Comparison of ENCODE assay signal across 15 mouse cellular contexts in genomic region chr5:86303877-86304276, GRCm38 (mm10). TPM values are rescaled to one million over a fixed set of nuclear protein-coding genes. Genes with fewer than 3 reads are reported as not detected.
A peak's percentile ranks its signal among the peaks of the same experiment; 100 is the strongest.
DNase-seq lines count a peak whose midpoint lies in the region; ATAC-seq lines count a peak whose summit lies in the region.
"Had no signal": no experiment of that assay in that cellular context is flagged by ENCODE, and none has a peak within 500 bp of the region (broad histone marks: within the 10 kb centered on the region; RNA-seq: fewer than 3 reads in every experiment).

No protein-coding gene starts in this region.

- intact Hi-C loops in left cerebral cortex, postnatal 4 days (cut with DNase I): no loop called here
- intact Hi-C loops in left cerebral cortex, postnatal 36 days (cut with DNase I): no loop called here

- ATAC-seq in frontal cortex, adult (ENCODE audit: low TSS enrichment): no peak
- ATAC-seq: forebrain, embryonic 15.5 days; intestine, embryonic 15.5 days had no signal

- DNase-seq in left cerebral cortex, postnatal 4 days: peak; percentile 22
- no peak for DNase-seq in left cerebral cortex, postnatal 36 days (ENCODE audit: low spot score in 2 of 2)
- peak; percentile 13 for DNase-seq in cerebellum, adult 8-10 months
- DNase-seq in cerebellum, postnatal 14 days: peak; percentile 63 to 64
- DNase-seq in kidney, postnatal 4 days: no peak
- DNase-seq: adrenal gland, adult 8-10 months; adrenal gland, postnatal 36 days; gastrocnemius, postnatal 10 days; heart, adult 2 months; kidney, adult 18-20 months had no signal

RNA-seq across cellular contexts. Expression of gene Tmprss11c, which starts 14.8 kb away (rescaled TPM):
- total RNA-seq in left cerebral cortex, postnatal 4 days (2021): not detected
- total RNA-seq in left cerebral cortex, postnatal 36 days (2021): not detected
- total RNA-seq: adrenal gland, adult 8-10 months; adrenal gland, postnatal 36 days; ES-E14; gastrocnemius, postnatal 10 days; heart, adult 2 months; heart, postnatal 25 days had no signal

Comparison
In these comparisons a context has a peak if more than half of its experiments do, and no peak if none do; other contexts are left out.
1. DNase-seq: peak in left cerebral cortex, postnatal 4 days (single experiment), cerebellum, adult 8-10 months (single experiment) and cerebellum, postnatal 14 days (2 of 2); none in left cerebral cortex, postnatal 36 days (0 of 2) and kidney, postnatal 4 days (0 of 2).